ENCODE assay signal across 1 mouse cellular context in the genomic region with DNA sequence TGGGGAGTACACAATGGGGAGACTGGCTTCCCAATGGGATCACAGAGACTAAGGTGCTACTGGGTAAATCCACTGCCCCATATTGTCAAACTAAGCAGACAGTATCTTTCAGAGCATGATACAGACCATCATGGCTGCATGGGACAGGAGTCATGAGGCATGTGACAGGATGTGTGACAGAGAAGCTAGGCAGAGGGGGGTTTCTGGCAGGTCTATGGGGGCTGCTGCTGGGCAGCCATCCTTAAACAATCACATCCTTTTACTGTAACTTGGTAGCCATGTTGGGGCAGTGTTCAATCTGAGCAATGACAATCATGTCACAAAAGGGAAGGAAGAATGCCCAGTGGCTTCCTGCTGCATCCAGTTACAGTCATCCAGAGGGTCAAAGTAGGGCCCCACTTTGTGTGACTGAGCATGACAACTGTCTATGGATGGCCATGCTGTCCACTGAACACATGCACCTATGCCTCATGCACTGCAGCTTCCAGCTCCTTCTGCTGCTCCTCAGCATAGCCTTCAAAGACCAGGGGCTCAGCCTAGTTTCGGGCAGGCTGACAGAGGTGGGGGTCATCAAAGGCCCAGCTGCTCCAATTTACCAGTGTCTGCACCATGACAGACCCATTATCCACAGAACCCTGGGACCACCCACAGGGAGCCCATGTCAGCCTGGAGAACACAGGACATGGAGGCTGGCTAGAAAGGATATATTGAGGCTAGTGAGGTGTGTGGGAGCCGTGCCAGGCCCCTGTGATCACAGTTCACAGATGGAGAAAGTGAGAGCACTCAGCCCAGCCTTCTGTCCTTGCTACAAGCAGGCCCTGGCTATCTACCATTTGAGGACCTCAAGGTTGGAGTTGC.
TF ChIP-seq lines count a peak whose summit lies in the region.

No protein-coding gene starts in this region.

TF ChIP-seq in CH12.LX, 34 proteins besides CTCF, POLR2A, EP300 and RAD21:
- TF ChIP-seq ZMIZ1 (IDR thresholded peaks at IDR 0.05; ENCODE audit: low read depth, low read length) (no peak), MEF2A (IDR thresholded peaks at IDR 0.05; ENCODE audit: borderline replicate concordance, low read depth, low read length) (no peak), ELF1 (IDR thresholded peaks at IDR 0.05; ENCODE audit: low read depth, low read length) (no peak), HCFC1 (IDR thresholded peaks at IDR 0.05; ENCODE audit: low read depth, low read length) (no peak), USF1 (IDR thresholded peaks at IDR 0.05; ENCODE audit: low read depth, low read length) (no peak), IRF4 (IDR thresholded peaks at IDR 0.05; ENCODE audit: low read depth, low read length) (no peak), TCF12 (IDR thresholded peaks at IDR 0.05; ENCODE audit: low read depth, low read length) (no peak), MAFK (IDR thresholded peaks at IDR 0.05; ENCODE audit: insufficient replicate concordance, low read length) (no peak), ZNF384 (IDR thresholded peaks at IDR 0.05; ENCODE audit: low read depth, low read length) (no peak), JUND (conservative IDR thresholded peaks at IDR 0.05; ENCODE audit: low read depth, low read length) (no peak)
